Mouse (Mus musculus) testis, postnatal 14 days (tissue): ENCODE data around the gene Gna11.

Experiments used
- DNase-seq: peaks from one replicate; pipeline ENCODE4 v3.0.0; 2021; ENCODE audit warnings: low spot score

Gene Gna11

DNA sequence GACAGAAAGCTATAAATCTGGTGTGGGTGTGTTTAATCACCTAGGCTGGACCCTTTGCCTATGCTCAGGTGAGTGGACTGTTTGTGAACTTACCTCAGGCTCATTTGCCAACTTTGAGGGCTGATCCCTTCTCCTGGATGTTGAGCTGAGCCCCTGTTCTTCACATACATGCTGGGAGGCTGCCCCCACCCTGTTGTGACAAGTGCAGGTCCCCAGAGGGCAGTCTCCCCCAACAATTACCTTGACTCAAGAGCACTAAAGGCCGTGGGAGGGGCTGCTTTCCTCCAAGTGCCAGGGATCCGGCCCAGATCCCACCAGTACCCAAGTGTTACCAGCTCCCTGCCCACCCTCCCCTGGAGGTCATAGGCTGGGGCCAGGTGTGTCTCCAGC lies 59.9 kb downstream of the Gna11 start:
- DNase-seq: no peak

DNA sequence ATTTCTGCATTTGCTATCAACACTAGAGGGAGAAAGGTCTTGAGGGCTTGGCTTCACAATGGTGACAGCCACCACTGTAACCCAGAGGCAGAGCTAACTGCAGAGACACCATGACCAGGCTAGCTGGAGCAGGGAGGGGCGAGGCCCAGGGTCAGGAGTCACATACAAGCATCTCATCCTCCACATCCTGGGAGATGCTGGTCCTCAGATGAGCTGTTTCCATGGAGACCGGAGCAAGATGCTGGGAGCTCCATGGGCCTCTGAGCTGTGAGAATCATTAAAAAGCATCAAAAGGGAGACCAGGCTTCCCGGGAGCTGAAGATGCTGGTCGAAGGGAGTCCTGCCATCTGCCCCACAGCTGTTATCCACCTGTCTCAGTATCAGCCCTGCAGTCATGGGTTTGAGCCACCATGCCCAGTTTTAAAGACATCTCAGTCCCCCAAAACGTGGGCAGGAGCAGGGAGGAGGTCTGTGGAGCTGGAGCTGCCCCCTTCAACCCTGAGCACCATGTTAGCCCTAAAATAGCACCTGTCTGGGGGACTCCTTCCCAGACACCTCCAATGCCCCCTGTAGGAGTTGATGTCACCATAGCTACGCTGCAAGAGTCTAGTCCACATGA lies 60.4 kb downstream of the Gna11 start:
- DNase-seq: no peak

DNA sequence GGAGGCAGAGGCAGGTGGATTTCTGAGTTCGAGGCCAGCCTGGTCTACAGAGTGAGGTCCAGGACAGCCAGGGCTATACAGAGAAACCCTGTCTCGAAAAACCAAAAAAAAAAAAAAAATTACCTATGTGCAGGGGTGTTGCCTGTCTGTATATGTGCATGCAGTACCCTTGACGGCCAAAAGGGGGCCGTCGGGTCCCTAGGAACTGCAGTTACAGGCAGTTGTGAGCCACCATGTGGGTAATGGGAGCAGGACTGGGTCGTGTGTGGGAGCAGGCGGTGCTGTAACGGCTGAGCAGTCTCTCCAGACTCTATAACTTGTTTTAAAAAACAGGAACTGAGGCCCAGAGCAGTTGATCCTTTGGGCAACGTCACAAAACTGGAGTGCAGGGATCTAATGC lies 61.0 kb downstream of the Gna11 start:
- DNase-seq: no peak

DNA sequence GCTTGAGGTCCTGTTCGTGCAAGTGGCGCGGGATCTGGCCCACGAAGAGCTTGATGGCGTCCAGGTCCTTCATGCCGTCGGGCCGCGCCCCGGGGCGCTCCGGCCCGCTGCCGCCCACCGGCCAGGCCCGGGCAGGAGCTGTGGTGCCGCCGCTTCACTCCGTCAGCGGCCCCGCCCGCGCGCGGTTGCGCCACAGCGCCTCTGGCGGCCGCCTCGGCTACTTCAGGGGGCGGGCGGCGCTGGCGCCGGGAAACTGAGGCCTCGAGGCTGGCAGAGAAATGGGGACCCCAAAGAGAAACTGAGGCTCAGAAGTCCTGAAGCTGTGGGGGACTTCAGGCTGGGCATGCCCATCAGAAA lies 62.5 kb downstream of the Gna11 start, which contains the start of gene Celf5:
Gene Celf5 (minus strand): TSS at position 177 of the 357 bp plus-strand sequence.
- no peak for DNase-seq

DNA sequence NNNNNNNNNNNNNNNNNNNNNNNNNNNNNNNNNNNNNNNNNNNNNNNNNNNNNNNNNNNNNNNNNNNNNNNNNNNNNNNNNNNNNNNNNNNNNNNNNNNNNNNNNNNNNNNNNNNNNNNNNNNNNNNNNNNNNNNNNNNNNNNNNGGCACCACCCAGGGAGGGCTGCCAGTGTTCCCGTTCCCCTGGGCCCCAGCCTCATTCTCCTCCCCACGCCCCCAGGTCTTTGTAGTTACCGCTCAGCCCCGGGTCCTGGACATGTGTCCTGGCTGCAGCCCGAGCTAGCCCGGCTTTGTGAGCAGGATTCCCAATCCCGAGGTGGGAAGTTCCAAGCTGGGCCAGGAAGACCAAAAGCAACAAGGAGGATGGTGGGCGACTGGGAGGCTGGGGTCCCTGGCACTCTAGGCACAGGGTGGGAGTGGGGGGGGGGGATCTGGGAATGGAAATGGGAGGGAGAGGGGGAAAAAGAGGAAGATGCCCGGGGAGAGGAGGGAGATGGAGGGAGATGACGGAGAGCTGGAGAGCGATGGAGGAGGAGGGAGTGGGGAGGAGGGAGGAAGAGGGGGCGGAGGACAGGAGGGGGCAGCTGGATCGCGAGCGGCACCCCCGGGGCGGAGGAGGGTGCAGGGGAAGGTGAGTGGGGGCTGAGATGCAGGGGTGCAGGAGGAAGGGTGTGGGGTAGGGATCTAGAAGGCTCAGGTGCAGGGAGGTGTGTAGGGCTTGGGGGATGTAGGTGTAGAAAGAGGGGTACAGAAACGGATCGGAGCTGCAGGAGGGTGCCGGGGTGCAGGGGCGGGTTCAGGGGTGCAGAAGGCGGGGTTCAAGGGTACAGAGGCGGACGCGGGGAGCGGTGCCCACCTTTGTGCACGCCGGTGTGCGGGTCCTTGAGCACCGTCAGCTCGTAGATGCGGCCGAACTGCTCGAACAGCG lies 63.1 kb downstream of the Gna11 start:
- DNase-seq: no peak
